Mouse (Mus musculus) kidney, postnatal 0 days (tissue): ENCODE data around the gene Magoh. TPM values are rescaled to one million over a fixed set of nuclear protein-coding genes. Genes with fewer than 3 reads are reported as not detected.

Source experiments
- ATAC-seq: fragments of 200-750 bp; cut with Nextera tagmentation; replicated peaks from 2 replicates; pipeline ENCODE4 v1.8.0; 2017; ENCODE audit warnings: low read depth, moderate number of reproducible peaks, moderate TSS enrichment, moderate library complexity; ENCODE audit not compliant: low FRiP score
- DNase-seq: peaks from one replicate; pipeline ENCODE4 v3.0.0-alpha.2; 2016; ENCODE audit warnings: low spot score
- H3K27ac ChIP-seq: fragments of 300-500 bp; sonication (generic); 2 replicates; pipeline ENCODE4 v1.5.1; 2014; ENCODE audit warnings: mild to moderate bottlenecking
- H3K27me3 ChIP-seq: fragments of 300-500 bp; sonication (generic); 2 replicates; pipeline ENCODE4 v1.6.1; 2014; ENCODE audit warnings: low read length, mixed read lengths; ENCODE audit not compliant: insufficient read depth
- H3K36me3 ChIP-seq: fragments of 300-500 bp; sonication (generic); 2 replicates; pipeline ENCODE4 v1.6.1; 2014; ENCODE audit warnings: low read length, mixed read lengths; ENCODE audit not compliant: insufficient read depth
- H3K4me1 ChIP-seq: fragments of 300-500 bp; sonication (generic); replicated peaks from 2 replicates; pipeline ENCODE4 v1.6.1; 2014; ENCODE audit warnings: antibody characterized with exemption, low read length, mixed read lengths; ENCODE audit not compliant: insufficient read depth
- H3K4me2 ChIP-seq: fragments of 300-500 bp; sonication (generic); 2 replicates; pipeline ENCODE4 v1.6.1; 2014; ENCODE audit warnings: mild to moderate bottlenecking, low read length, moderate library complexity, mixed read lengths
- H3K4me3 ChIP-seq: fragments of 300-500 bp; sonication (generic); replicated peaks from 2 replicates; pipeline ENCODE4 v1.5.1; 2014; ENCODE audit warnings: low read depth, low read length
- H3K9ac ChIP-seq: fragments of 300-500 bp; sonication (generic); 2 replicates; pipeline ENCODE4 v1.6.1; 2014; ENCODE audit warnings: low read depth, low read length
- H3K9me3 ChIP-seq: fragments of 300-500 bp; sonication (generic); replicated peaks from 2 replicates; pipeline ENCODE4 v1.6.1; 2016; ENCODE audit warnings: low read length, inconsistent platforms, mixed read lengths
- CTCF ChIP-seq: IDR thresholded peaks from 2 replicates; pipeline ENCODE4 v1.5.1; 2016; ENCODE audit warnings: antibody characterized with exemption, low read depth, mild to moderate bottlenecking, moderate library complexity
- WGBS: fragments of 180-500 bp; shearing (Covaris S2); extraction: QIAGEN DNeasy Blood & Tissue Kit; methylation state at CpG from one replicate; pipeline ENCODE4 v1.1.7; 2014; 5-methylcytosine and 5-hydroxymethylcytosine counted together
- polyA plus RNA-seq: library from polyadenylated mRNA; unstranded; fragments of >200 nt; fragmentation: Nextera tagmentation; extraction: Ambion mirVana; gene quantifications from 2 replicates; pipeline ENCODE4 v1.2.1, GENCODE M21; 2015

Magoh gene
- polyA plus RNA-seq, 1 experiment from 2014 or later = 226 TPM

- no peaks in the 10 kb centered on the region for H3K27me3 ChIP-seq
- H3K4me1 ChIP-seq = peaks cover 5% of the 10 kb centered on the region
- no peaks in the 10 kb centered on the region for H3K9me3 ChIP-seq
- H3K9ac ChIP-seq = no peak overlapping the region
- TF ChIP-seq CTCF = no peak
- no peak overlapping the region for H3K4me3 ChIP-seq
- DNase-seq (no peak), ATAC-seq (no peak)
- peaks cover 27% of the 10 kb centered on the region for H3K36me3 ChIP-seq
- H3K4me2 ChIP-seq = no peak overlapping the region
- H3K27ac ChIP-seq = no peak overlapping the region
- WGBS = 98% methylated on average over 1 of the region's 1 CpGs
Observed at GRCm38 (mm10) chr4:107881631-107882030, 2.1 kb downstream of the Magoh start.

GRCm38 (mm10) chr4:107886371-107886770, 6.8 kb downstream of the Magoh start:
- H3K27ac ChIP-seq = no peak overlapping the region
- no peak for DNase-seq
- peaks cover 32% of the 10 kb centered on the region for H3K36me3 ChIP-seq
- H3K9ac ChIP-seq = no peak overlapping the region
- no peak for ATAC-seq
- 80% methylated on average over 7 of the region's 7 CpGs for WGBS
- no peaks in the 10 kb centered on the region for H3K9me3 ChIP-seq
- no peaks in the 10 kb centered on the region for H3K27me3 ChIP-seq
- no peak overlapping the region for H3K4me3 ChIP-seq
- no peaks in the 10 kb centered on the region for H3K4me1 ChIP-seq
- no peak overlapping the region for H3K4me2 ChIP-seq
- no peak for TF ChIP-seq CTCF

- no peak for DNase-seq
- Histone ChIP-seq H3K4me1 (no peaks in the 10 kb centered on the region), H3K9ac (0 out of 2 replicates have a peak overlapping the region, but pooled peaks have one; percentile 55), H3K27me3 (no peaks in the 10 kb centered on the region), H3K36me3 (peaks cover 34% of the 10 kb centered on the region), H3K4me3 (peak overlapping the region; percentile 59), H3K27ac (peak overlapping the region; percentile 84), H3K9me3 (no peaks in the 10 kb centered on the region), H3K4me2 (peak overlapping the region; percentile 57)
- peak; percentile 31 for ATAC-seq
- WGBS = 1% methylated on average over 12 of the region's 12 CpGs
- TF ChIP-seq CTCF = no peak
Observed at GRCm38 (mm10) chr4:107889385-107889730, 9.8 kb downstream of the Magoh start.

- no peak for TF ChIP-seq CTCF
- peak within 1 kb of the TSS; percentile 59 for H3K4me3 ChIP-seq
- H3K4me1 ChIP-seq = no peaks in the 10 kb centered on the region
- H3K27ac ChIP-seq = peak within 1 kb of the TSS; percentile 84
- no peaks in the 10 kb centered on the region for H3K9me3 ChIP-seq
- peak within 1 kb of the TSS; percentile 55 for H3K9ac ChIP-seq
- peaks cover 31% of the 10 kb centered on the region; the same call in 1 of the 2 replicates for H3K36me3 ChIP-seq
- peak; percentile 97 for DNase-seq
- peak within 1 kb of the TSS; percentile 57 for H3K4me2 ChIP-seq
- ATAC-seq = peak; percentile 94
- under 1% methylated on average over 48 of the region's 48 CpGs for WGBS
- H3K27me3 ChIP-seq = no peaks in the 10 kb centered on the region
Observed at GRCm38 (mm10) chr4:107889731-107890432, 10.3 kb downstream of the Magoh start, which contains the start of gene 0610037L13Rik. Gene 0610037L13Rik, plus strand, starts transcription at chr4:107889813.

- ATAC-seq (no peak), DNase-seq (peak; percentile 66)
- Histone ChIP-seq H3K4me1 (no peaks in the 10 kb centered on the region), H3K9me3 (no peaks in the 10 kb centered on the region), H3K27me3 (no peaks in the 10 kb centered on the region), H3K9ac (no peak overlapping the region), H3K27ac (no peak overlapping the region), H3K36me3 (peaks cover 33% of the 10 kb centered on the region), H3K4me2 (no peak overlapping the region), H3K4me3 (no peak overlapping the region)
- TF ChIP-seq CTCF = peak; percentile 76
- WGBS = 79% methylated on average over 2 of the region's 2 CpGs
Observed at GRCm38 (mm10) chr4:107892663-107893062, 13.1 kb downstream of the Magoh start.

- ATAC-seq (no peak), DNase-seq (no peak)
- no peak for TF ChIP-seq CTCF
- H3K4me2 ChIP-seq = no peak overlapping the region
- H3K4me1 ChIP-seq = no peaks in the 10 kb centered on the region
- no peak overlapping the region for H3K27ac ChIP-seq
- 73% methylated on average over 5 of the region's 5 CpGs for WGBS
- H3K4me3 ChIP-seq = no peak overlapping the region
- H3K36me3 ChIP-seq = peaks cover 43% of the 10 kb centered on the region
- H3K27me3 ChIP-seq = no peaks in the 10 kb centered on the region
- H3K9ac ChIP-seq = no peak overlapping the region
- H3K9me3 ChIP-seq = no peaks in the 10 kb centered on the region
Observed at GRCm38 (mm10) chr4:107899211-107899927, 19.8 kb downstream of the Magoh start.
